Mouse (Mus musculus) liver, embryonic 16.5 days (tissue): ENCODE data around the gene Prr15. TPM values are rescaled to one million over a fixed set of nuclear protein-coding genes. Genes with fewer than 3 reads are reported as not detected.

ENCODE experiments used
- ATAC-seq: fragments of 200-750 bp; cut with Nextera tagmentation; 2 replicates; pipeline ENCODE4 v1.8.0; 2017; ENCODE audit warnings: low read depth, mild to moderate bottlenecking, moderate number of reproducible peaks, moderate library complexity
- H3K27ac ChIP-seq: fragments of 300-500 bp; sonication (generic); 2 replicates; pipeline ENCODE4 v1.5.1; 2014; ENCODE audit warnings: mild to moderate bottlenecking, low read length
- H3K27me3 ChIP-seq: fragments of 300-500 bp; sonication (generic); 2 replicates; pipeline ENCODE4 v1.6.1; 2014; ENCODE audit warnings: low read depth, low read length, mixed read lengths; ENCODE audit not compliant: control insufficient read depth, insufficient read depth
- H3K36me3 ChIP-seq: fragments of 300-500 bp; sonication (generic); 2 replicates; pipeline ENCODE4 v1.6.1; 2014; ENCODE audit warnings: mild to moderate bottlenecking; ENCODE audit not compliant: control insufficient read depth, insufficient read depth
- H3K4me1 ChIP-seq: fragments of 300-500 bp; sonication (generic); 2 replicates; pipeline ENCODE4 v1.6.1; 2014; ENCODE audit warnings: low read depth, low read length, mixed read lengths; ENCODE audit not compliant: control insufficient read depth
- H3K4me2 ChIP-seq: fragments of 300-500 bp; sonication (generic); 2 replicates; pipeline ENCODE4 v1.6.1; 2014; ENCODE audit warnings: low read depth, low read length, mixed read lengths
- H3K4me3 ChIP-seq: fragments of 300-500 bp; sonication (generic); 2 replicates; pipeline ENCODE4 v1.5.1; 2014; ENCODE audit warnings: low read depth, mild to moderate bottlenecking, low read length
- H3K9ac ChIP-seq: fragments of 300-500 bp; sonication (generic); 2 replicates; pipeline ENCODE4 v1.6.1; 2014; ENCODE audit warnings: low read depth, low read length
- H3K9me3 ChIP-seq: fragments of 300-500 bp; sonication (generic); replicated peaks from 2 replicates; pipeline ENCODE4 v1.6.1; 2016; ENCODE audit warnings: low read length; ENCODE audit not compliant: control insufficient read depth
- WGBS: fragments of 180-500 bp; shearing (Covaris S2); extraction: QIAGEN DNeasy Blood & Tissue Kit; methylation state at CpG from one replicate; pipeline ENCODE4 v1.1.7; 2014; ENCODE audit not compliant: insufficient replicate concordance; 5-methylcytosine and 5-hydroxymethylcytosine counted together
- polyA plus RNA-seq: library from polyadenylated mRNA; unstranded; fragments of >200 nt; fragmentation: Nextera tagmentation; extraction: Ambion mirVana; gene quantifications from 2 replicates; pipeline ENCODE4 v1.2.1, GENCODE M21; 2015

The Prr15 gene
- polyA plus RNA-seq, 1 experiment from 2014 or later, result 1.6 TPM

DNA sequence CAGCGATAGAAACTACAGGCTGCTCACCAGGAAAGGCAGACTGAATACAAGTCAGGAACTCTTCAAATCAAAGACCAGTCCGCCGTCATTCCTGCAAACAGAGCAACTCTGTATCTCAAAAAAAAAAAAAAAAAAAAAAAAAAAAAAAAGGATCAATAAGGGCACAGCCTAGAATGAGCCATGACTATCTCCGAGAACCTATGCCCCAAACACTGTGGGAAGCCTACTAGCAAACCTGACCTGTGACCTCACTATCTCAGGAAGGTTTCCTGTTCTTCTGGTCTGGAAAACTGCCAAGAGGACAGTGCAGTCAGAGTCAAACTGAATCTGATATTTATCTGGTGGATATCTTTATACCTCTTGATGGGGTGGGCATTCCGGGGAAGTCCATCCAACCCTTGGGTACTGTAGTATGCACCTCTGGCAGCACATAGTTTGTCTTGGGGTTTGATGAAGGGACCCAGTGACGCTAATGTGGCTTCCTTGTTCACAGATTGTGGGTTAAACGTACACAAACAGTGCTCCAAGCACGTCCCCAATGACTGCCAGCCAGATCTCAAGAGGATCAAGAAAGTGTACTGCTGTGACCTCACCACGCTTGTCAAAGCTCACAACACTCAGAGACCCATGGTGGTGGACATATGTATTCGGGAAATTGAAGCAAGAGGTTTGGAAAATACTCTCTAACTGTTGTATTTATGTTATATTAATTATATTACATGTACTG, 35.7 kb upstream of the Prr15 start:
- peak overlapping the region; percentile 36; the same call in 1 of the 2 replicates for H3K27ac ChIP-seq
- peak; percentile 87 for ATAC-seq

DNA sequence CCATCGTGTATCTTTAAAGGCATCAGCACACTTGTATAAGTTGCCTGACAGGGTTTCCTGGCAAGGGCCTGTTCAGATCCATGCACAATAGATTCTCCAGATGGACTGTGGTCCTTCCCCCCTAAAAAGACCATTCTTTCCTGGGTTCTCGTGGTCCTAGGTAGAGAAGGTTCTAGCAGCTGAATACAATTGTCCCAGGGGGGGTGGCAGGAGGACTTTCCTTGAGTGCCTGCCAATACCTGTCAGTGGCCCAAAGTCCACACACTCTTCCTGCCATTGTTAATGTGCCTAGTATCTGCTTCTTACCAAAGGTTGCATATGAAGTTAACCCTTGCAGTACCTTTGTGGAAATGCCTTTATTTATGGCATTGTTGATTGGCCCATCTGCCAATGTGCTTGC, 28.4 kb upstream of the Prr15 start:
- no peaks in the 10 kb centered on the region for H3K9me3 ChIP-seq
- WGBS, result 50% methylated on average over 2 of the region's 2 CpGs
- no peak for ATAC-seq

More for the DNA sequence above, 35.7 kb upstream of the Prr15 start:
- WGBS, result 44% methylated on average over 10 of the region's 10 CpGs
- H3K4me1 ChIP-seq, result no peaks in the 10 kb centered on the region; the same call in 1 of the 2 replicates
- H3K9ac ChIP-seq, result no peak overlapping the region
- H3K4me2 ChIP-seq, result no peak overlapping the region
- H3K4me3 ChIP-seq, result no peak overlapping the region
- no peaks in the 10 kb centered on the region for H3K27me3 ChIP-seq
- H3K36me3 ChIP-seq, result no peaks in the 10 kb centered on the region
- no peaks in the 10 kb centered on the region for H3K9me3 ChIP-seq

DNA sequence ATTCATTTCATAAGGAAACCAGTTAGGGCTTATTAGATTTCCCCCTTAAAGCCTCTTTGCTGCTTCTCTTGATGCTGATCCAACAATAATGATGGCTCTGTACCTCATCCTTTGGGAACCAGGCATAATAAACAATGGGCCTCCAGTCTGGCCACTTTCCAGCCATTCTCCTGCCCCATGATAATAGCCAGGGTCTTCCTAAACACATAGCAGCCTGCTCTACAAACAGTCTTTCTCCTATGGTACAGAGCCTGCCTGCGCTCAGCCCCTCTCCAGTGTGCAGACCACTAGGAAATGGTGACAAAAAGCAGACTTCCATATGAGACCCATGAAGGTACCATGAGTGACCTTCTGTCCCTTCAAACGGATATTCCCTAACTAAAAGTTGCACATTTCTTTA, 26.2 kb upstream of the Prr15 start:
- Histone ChIP-seq H3K27ac (no peak overlapping the region), H3K36me3 (no peaks in the 10 kb centered on the region), H3K9me3 (no peaks in the 10 kb centered on the region), H3K4me3 (no peak overlapping the region), H3K4me2 (no peak overlapping the region), H3K9ac (no peak overlapping the region), H3K27me3 (no peaks in the 10 kb centered on the region), H3K4me1 (no peaks in the 10 kb centered on the region)
- 60% methylated on average over 2 of the region's 2 CpGs for WGBS
- ATAC-seq, result no peak

More for the DNA sequence above, 28.4 kb upstream of the Prr15 start:
- Histone ChIP-seq H3K27ac (no peak overlapping the region), H3K9ac (no peak overlapping the region), H3K27me3 (no peaks in the 10 kb centered on the region), H3K4me3 (no peak overlapping the region), H3K36me3 (no peaks in the 10 kb centered on the region), H3K4me1 (no peaks in the 10 kb centered on the region), H3K4me2 (no peak overlapping the region)

GRCm38 (mm10) chr6:54305777-54306176, 19.9 kb upstream of the Prr15 start:
- H3K36me3 ChIP-seq, result no peaks in the 10 kb centered on the region
- H3K9me3 ChIP-seq, result no peaks in the 10 kb centered on the region
- no peak for ATAC-seq
- no peak overlapping the region for H3K4me3 ChIP-seq
- no peak overlapping the region for H3K9ac ChIP-seq
- 56% methylated on average over 1 of the region's 1 CpGs for WGBS
- no peaks in the 10 kb centered on the region for H3K27me3 ChIP-seq
- H3K4me2 ChIP-seq, result no peak overlapping the region
- no peak overlapping the region for H3K27ac ChIP-seq
- no peaks in the 10 kb centered on the region for H3K4me1 ChIP-seq

GRCm38 (mm10) chr6:54313071-54313470, 12.6 kb upstream of the Prr15 start:
- ATAC-seq, result no peak
- H3K4me3 ChIP-seq, result no peak overlapping the region
- WGBS, result 63% methylated on average over 2 of the region's 2 CpGs

GRCm38 (mm10) chr6:54318618-54319017, 7.0 kb upstream of the Prr15 start:
- no peak for ATAC-seq
- H3K4me3 ChIP-seq, result no peak overlapping the region
- no peaks in the 10 kb centered on the region for H3K4me1 ChIP-seq
- WGBS, result 67% methylated on average over 9 of the region's 9 CpGs
- no peak overlapping the region for H3K4me2 ChIP-seq
- no peaks in the 10 kb centered on the region for H3K36me3 ChIP-seq
- H3K27ac ChIP-seq, result no peak overlapping the region
- no peaks in the 10 kb centered on the region for H3K9me3 ChIP-seq
- H3K27me3 ChIP-seq, result no peaks in the 10 kb centered on the region
- H3K9ac ChIP-seq, result no peak overlapping the region

More at GRCm38 (mm10) chr6:54313071-54313470, 12.6 kb upstream of the Prr15 start:
- no peaks in the 10 kb centered on the region for H3K36me3 ChIP-seq
- H3K4me1 ChIP-seq, result no peaks in the 10 kb centered on the region
- H3K4me2 ChIP-seq, result no peak overlapping the region
- no peaks in the 10 kb centered on the region for H3K27me3 ChIP-seq
- H3K27ac ChIP-seq, result no peak overlapping the region
- H3K9ac ChIP-seq, result no peak overlapping the region
- H3K9me3 ChIP-seq, result no peaks in the 10 kb centered on the region

DNA sequence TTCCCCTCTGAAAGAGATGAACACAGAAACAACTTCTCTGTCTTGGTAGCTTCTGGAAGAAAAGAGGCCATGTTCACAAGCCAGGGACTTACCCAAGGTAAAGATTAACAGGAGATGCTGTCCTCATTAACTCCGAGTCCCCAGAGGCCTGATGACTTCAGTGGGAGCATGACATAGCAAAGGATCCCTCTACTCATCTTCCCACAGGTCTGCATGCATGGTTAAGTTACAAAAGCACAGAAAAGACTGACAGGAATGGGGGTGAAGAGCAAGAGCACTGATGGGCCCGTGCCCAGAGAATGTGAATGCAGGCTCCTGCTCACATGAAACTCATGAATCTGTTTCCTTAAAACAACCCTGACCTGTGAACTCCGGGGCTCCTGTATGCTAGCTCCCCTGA, 6.4 kb upstream of the Prr15 start:
- WGBS, result 53% methylated on average over 3 of the region's 3 CpGs
- H3K4me1 ChIP-seq, result no peaks in the 10 kb centered on the region
- H3K27me3 ChIP-seq, result no peaks in the 10 kb centered on the region
- no peak overlapping the region for H3K27ac ChIP-seq
- ATAC-seq, result no peak
- H3K4me2 ChIP-seq, result no peak overlapping the region
- H3K36me3 ChIP-seq, result no peaks in the 10 kb centered on the region
- no peaks in the 10 kb centered on the region for H3K9me3 ChIP-seq
- H3K4me3 ChIP-seq, result no peak overlapping the region
- H3K9ac ChIP-seq, result no peak overlapping the region

DNA sequence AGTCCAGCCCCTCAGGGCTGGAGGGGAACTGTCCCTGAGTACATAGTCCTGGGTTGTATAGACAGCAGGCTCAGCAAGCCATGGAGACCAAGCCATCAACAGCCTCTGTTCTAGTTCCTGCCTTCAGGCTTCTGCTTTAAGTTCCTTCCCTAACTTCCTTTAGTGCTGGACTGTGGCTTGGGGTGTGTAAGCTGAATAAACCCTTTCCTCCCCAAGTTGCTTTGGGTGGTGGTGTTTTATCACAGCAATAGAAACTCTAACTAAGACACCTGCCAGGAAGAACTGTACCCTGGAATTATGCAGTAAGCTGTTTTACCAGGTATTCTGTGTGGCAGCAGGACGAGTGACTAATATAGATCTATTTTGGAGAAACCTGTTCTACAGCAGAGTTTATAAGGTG, 5.4 kb upstream of the Prr15 start:
- WGBS, result 36% methylated on average over 1 of the region's 1 CpGs
- ATAC-seq, result no peak
- no peaks in the 10 kb centered on the region for H3K9me3 ChIP-seq

DNA sequence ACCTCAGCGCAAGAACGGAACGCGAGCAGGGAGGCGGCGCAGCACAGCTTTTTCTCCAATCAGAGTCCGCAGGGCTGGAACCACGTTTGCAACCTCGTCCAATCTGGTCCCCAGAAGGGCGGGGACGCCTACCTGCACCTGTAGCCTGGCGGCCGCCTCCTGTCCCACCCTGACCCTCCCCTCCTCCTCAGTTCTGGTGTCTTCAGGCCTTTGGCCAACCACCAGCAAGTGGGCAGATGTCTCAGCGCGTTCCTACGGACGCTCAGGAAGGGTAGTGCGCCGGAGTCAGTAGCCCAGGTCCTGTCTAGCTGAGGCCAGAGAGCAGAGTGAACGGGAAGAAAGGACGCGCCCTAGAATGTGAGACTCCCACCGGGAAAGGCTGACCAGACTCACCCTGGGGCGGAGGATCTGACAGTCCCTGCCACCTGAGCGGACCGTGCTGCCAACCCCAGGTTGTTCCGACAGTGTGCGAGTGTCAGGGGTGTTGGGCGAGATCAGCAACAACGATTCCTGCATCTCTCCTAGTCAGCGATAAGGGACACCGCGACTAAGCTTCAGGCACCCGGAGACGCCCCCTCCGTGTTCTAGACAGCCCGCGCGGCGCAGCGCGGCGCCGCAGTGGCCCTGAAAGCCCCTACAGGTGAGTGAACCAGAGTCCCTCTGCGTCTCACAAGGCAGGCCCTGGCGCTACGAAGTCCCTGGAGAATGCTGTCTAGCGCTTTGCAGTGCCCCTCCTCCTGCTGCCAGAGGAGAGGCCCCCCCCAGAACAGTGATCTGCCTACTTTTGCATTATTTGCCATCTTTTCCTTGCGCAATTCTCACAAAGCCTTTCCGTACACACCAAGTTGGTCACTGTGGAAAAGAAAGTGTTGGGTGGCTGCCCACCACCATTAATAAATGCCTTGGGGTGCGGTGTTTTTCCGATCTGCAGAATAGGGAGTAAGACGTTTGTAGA, 1.3 kb downstream of the Prr15 start:
- Histone ChIP-seq H3K9me3 (no peaks in the 10 kb centered on the region), H3K4me2 (peak overlapping the region; percentile 62), H3K27ac (no peak overlapping the region), H3K9ac (peak overlapping the region; percentile 29; the same call in 1 of the 2 replicates), H3K4me1 (no peaks in the 10 kb centered on the region), H3K36me3 (no peaks in the 10 kb centered on the region), H3K27me3 (peaks cover 9% of the 10 kb centered on the region), H3K4me3 (peak overlapping the region; percentile 57)
- WGBS, result under 1% methylated on average over 53 of the region's 53 CpGs
- ATAC-seq, result peak; percentile 81

More for the DNA sequence above, 5.4 kb upstream of the Prr15 start:
- Histone ChIP-seq H3K27ac (no peak overlapping the region), H3K9ac (no peak overlapping the region), H3K27me3 (no peaks in the 10 kb centered on the region), H3K36me3 (no peaks in the 10 kb centered on the region), H3K4me2 (no peak overlapping the region), H3K4me3 (no peak overlapping the region), H3K4me1 (no peaks in the 10 kb centered on the region)
